Mouse (Mus musculus): ENCODE measurements around the gene Nipal4.

The Nipal4 gene

GRCm38 (mm10) chr11:46116510-46116909 is 49.8 kb downstream of the Nipal4 start:
- in situ Hi-C loops (cut with MboI; ENCODE audit: low sequenced_read_pairs), result no loop called here

- in situ Hi-C loops (cut with MboI; ENCODE audit: low sequenced_read_pairs), result no loop called here
Measured at GRCm38 (mm10) chr11:46115411-46116173, 50.7 kb downstream of the Nipal4 start.

GRCm38 (mm10) chr11:46115011-46115410 is 51.3 kb downstream of the Nipal4 start:
- in situ Hi-C loops (cut with MboI; ENCODE audit: low sequenced_read_pairs), result no loop called here

GRCm38 (mm10) chr11:46114221-46114620 is 52.1 kb downstream of the Nipal4 start:
- in situ Hi-C loops (cut with MboI; ENCODE audit: low sequenced_read_pairs), result no loop called here

- in situ Hi-C loops (cut with MboI; ENCODE audit: low sequenced_read_pairs), result no loop called here
Measured at GRCm38 (mm10) chr11:46113211-46113610, 53.1 kb downstream of the Nipal4 start.

- in situ Hi-C loops (cut with MboI; ENCODE audit: low sequenced_read_pairs), result no loop called here
Measured at GRCm38 (mm10) chr11:46110945-46111287, 55.4 kb downstream of the Nipal4 start.

GRCm38 (mm10) chr11:46110156-46110944 is 56.0 kb downstream of the Nipal4 start:
- in situ Hi-C loops (cut with MboI; ENCODE audit: low sequenced_read_pairs), result no loop called here

GRCm38 (mm10) chr11:46109206-46109605 is 57.1 kb downstream of the Nipal4 start:
- in situ Hi-C loops (cut with MboI; ENCODE audit: low sequenced_read_pairs), result no loop called here

GRCm38 (mm10) chr11:46107046-46107445 is 59.3 kb downstream of the Nipal4 start:
- in situ Hi-C loops (cut with MboI; ENCODE audit: low sequenced_read_pairs), result no loop called here

GRCm38 (mm10) chr11:46102107-46102506 is 64.2 kb downstream of the Nipal4 start:
- in situ Hi-C loops (cut with MboI; ENCODE audit: low sequenced_read_pairs), result no loop called here

All from CH12F3 (cell line).